Mouse (Mus musculus) Muller cell, postnatal 12 days (primary cell): Measurements from ENCODE around the gene Kat6b.
A peak's percentile ranks its signal among the peaks of the same experiment; 100 is the strongest.

Experiments used
- DNase-seq: peaks from one replicate; pipeline ENCODE4 v3.0.0-alpha.2; 2015; ENCODE audit errors: inconsistent ontology term

Kat6b gene

DNA sequence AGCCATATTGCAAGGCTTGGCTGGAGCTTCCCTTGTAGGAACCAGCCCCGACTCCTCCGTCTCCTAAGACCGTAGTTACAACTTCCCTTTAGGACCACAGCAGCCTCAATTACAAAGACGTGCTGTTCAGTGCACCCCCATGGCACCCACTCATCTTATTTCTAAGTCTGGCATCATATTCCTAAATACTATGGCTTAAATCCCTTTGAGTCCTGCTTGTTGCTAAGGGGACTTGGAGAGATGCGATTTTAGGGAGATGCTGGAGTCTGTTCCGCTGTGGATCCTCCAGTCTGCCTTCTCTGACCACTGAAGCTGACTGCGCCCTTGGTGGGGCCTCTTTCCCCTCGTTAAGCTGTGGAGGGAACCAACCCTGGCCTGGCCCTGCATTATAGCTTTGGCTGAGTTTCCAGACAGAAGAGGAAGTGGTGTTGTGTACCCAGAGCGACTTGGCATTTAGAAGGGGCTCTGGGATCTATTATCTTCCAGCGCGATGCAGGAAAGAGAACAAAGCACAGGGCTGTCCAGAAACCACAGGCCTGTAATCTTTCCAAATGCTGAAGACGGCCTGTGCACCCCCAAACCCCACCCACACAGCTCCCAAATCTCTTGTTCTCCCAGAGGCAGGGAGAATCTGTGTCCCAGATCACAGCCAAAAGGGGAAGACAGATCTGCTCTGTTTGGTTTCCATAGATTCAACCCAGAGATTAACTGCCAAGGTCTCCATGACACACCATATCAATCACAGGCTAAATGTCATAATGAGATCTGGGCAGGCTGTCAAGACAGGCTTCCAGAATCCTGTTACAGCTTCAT lies 225.7 kb downstream of the Kat6b start:
- DNase-seq = peak; percentile 90

DNA sequence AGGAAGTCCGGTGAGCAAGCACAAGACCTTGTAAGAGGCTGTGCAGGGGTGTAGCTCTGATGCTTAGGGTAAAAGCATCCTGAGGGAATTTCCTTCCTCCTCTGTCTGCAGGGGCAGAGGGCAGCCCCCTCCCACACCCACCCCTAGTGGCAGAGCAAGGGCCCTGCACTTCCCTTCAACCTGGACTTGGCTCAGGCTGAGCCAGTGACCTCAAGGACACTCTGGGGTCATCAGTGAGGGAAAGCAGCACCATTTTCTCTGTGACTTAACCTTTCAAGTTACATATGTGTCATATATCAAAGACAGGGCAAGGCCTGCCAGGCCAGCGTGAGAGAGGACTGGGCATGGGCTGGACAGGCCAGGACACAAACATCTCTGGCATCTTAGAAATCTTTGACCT lies 228.3 kb downstream of the Kat6b start:
- DNase-seq = no peak

DNA sequence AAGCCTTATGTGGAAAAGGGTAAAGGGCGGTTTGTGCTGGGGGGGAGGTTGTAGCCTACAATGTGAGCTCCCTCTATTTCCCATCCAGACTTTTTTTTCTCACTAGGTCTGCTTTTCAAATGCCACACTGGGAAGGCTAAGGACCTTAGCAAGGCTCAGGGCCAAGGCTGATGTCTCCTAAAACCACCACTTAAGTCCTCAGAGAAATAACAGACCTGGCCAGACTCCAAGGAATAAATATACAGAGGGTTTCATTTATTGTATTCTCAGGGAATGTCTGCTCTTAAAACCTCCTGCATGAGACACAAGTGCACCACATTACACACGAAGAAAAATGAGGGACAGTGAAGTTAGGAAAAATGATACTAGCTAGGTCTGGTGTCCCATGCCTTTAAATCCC lies 230.0 kb downstream of the Kat6b start:
- DNase-seq = no peak

GRCm38 (mm10) chr14:21714486-21714885 lies 233.3 kb downstream of the Kat6b start, which contains the start of gene Dupd1:
Gene Dupd1 (minus strand): TSS chr14:21714576.
- DNase-seq = no peak

- DNase-seq = no peak
These were observed 238.6 kb downstream of the Kat6b start for GRCm38 (mm10) chr14:21719646-21720383.

GRCm38 (mm10) chr14:21720430-21721205 lies 239.4 kb downstream of the Kat6b start:
- DNase-seq = peak; percentile 85
